Mouse (Mus musculus) cerebral cortex, adult 2 months (tissue): ENCODE measurements around the gene Ctnnb1.

Experiments
- WGBS: fragments of 180-500 bp; shearing (Covaris S2); methylation state at CpG from one replicate; pipeline ENCODE4 v1.1.7; 2018; 5-methylcytosine and 5-hydroxymethylcytosine counted together

The Ctnnb1 gene

GRCm38 (mm10) chr9:121000641-121001320 lies 71.8 kb downstream of the Ctnnb1 start:
- WGBS: 26% methylated on average over 7 of the region's 7 CpGs

GRCm38 (mm10) chr9:121001681-121002540 lies 72.9 kb downstream of the Ctnnb1 start:
- 61% methylated on average over 15 of the region's 15 CpGs for WGBS

- 69% methylated on average over 7 of the region's 7 CpGs for WGBS
Measured at GRCm38 (mm10) chr9:121005961-121006360, 76.9 kb downstream of the Ctnnb1 start.
